Mouse (Mus musculus) neural tube, embryonic 12.5 days (tissue): ENCODE data around the gene Dpp8. TPM values are rescaled to one million over a fixed set of nuclear protein-coding genes. Genes with fewer than 3 reads are reported as not detected.
A peak's percentile ranks its signal among the peaks of the same experiment; 100 is the strongest.
"Not testable (repeated sequence)": the region's sequence is repeated elsewhere in the genome, so short reads cannot be mapped to it uniquely, and the experiment has no call there.

Experiments used
- ATAC-seq: fragments of 200-750 bp; cut with Nextera tagmentation; 2 replicates; pipeline ENCODE4 v1.8.0; 2017; ENCODE audit warnings: low read depth, mild to moderate bottlenecking, moderate TSS enrichment, moderate library complexity; ENCODE audit not compliant: low FRiP score
- H3K27ac ChIP-seq: fragments of 300-500 bp; sonication (generic); 2 replicates; pipeline ENCODE4 v1.5.1; 2016
- H3K27me3 ChIP-seq: fragments of 300-500 bp; sonication (generic); replicated peaks from 2 replicates; pipeline ENCODE4 v1.6.1; 2016; ENCODE audit warnings: mild to moderate bottlenecking
- H3K36me3 ChIP-seq: fragments of 300-500 bp; sonication (generic); 2 replicates; pipeline ENCODE4 v1.6.1; 2016; ENCODE audit warnings: mild to moderate bottlenecking
- H3K4me1 ChIP-seq: fragments of 300-500 bp; sonication (generic); 2 replicates; pipeline ENCODE4 v1.6.1; 2016
- H3K4me2 ChIP-seq: fragments of 300-500 bp; sonication (generic); replicated peaks from 2 replicates; pipeline ENCODE4 v1.6.1; 2016; ENCODE audit warnings: mild to moderate bottlenecking
- H3K4me3 ChIP-seq: fragments of 300-500 bp; sonication (generic); 2 replicates; pipeline ENCODE4 v1.5.1; 2016
- H3K9ac ChIP-seq: fragments of 300-500 bp; sonication (generic); 2 replicates; pipeline ENCODE4 v1.6.1; 2016; ENCODE audit warnings: mild to moderate bottlenecking
- H3K9me3 ChIP-seq: fragments of 300-500 bp; sonication (generic); 2 replicates; pipeline ENCODE4 v1.6.1; 2016; ENCODE audit warnings: mild to moderate bottlenecking
- WGBS: fragments of 180-500 bp; shearing (Covaris S2); methylation state at CpG from one replicate; pipeline ENCODE4 v1.1.7; 2016; 5-methylcytosine and 5-hydroxymethylcytosine counted together
- polyA plus RNA-seq: library from polyadenylated mRNA; unstranded; fragments of >200 nt; fragmentation: Nextera tagmentation; extraction: Ambion mirVana; gene quantifications from 2 replicates; pipeline ENCODE4 v1.2.1, GENCODE M21; 2016

Gene Dpp8
- polyA plus RNA-seq, 1 experiment from 2014 or later = 53.5 TPM

DNA sequence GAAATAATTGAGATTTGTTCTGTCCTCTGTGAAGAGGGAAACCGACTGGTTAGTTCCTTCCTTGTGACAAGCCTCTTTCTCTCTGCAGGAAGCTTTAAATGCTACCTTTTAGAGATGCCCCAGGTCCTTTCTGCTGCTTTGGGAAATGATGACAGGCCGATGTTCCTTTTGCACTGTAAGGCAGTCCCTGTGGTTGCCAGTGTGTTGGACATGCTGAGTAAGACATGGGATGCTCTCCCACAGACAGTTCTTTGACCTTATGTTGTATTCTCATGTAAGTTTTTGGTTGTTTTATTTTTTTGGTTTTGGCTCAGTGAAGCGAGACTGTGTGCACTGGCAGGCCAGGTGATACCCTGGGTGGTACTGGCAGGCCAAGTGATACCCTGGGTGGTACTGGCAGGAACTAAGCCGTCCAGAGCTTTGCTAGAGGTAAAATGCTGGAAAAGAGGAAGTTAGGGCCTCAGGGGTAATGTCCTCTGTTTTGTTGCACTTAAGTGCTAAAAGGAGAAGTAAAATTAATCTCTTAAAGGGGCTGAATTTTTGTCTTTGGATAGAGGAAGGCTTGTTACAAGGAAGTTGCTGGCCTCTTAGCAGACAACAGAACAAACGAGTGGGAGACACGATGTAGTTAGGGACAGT lies 42.8 kb downstream of the Dpp8 start:
- Histone ChIP-seq H3K27me3 (no peaks in the 10 kb centered on the region), H3K9me3 (no peaks in the 10 kb centered on the region), H3K27ac (no peak overlapping the region), H3K4me1 (no peaks in the 10 kb centered on the region), H3K4me3 (no peak overlapping the region), H3K9ac (no peak overlapping the region), H3K36me3 (peaks cover 62% of the 10 kb centered on the region), H3K4me2 (no peak overlapping the region)
- WGBS = 91% methylated on average over 6 of the region's 6 CpGs
- ATAC-seq = no peak

GRCm38 (mm10) chr9:65077536-65077935 lies 45.3 kb downstream of the Dpp8 start:
- ATAC-seq = no peak
- Histone ChIP-seq H3K27ac (no peak overlapping the region), H3K4me2 (no peak overlapping the region), H3K9ac (no peak overlapping the region), H3K27me3 (no peaks in the 10 kb centered on the region), H3K36me3 (peaks cover 66% of the 10 kb centered on the region), H3K9me3 (no peaks in the 10 kb centered on the region), H3K4me1 (no peaks in the 10 kb centered on the region), H3K4me3 (no peak overlapping the region)
- 91% methylated on average over 5 of the region's 5 CpGs for WGBS

- WGBS = 91% methylated on average over 2 of the region's 2 CpGs
- H3K9ac ChIP-seq, H3K9me3 ChIP-seq, H3K27me3 ChIP-seq, H3K4me3 ChIP-seq, ATAC-seq, H3K27ac ChIP-seq, H3K4me1 ChIP-seq, H3K4me2 ChIP-seq: not testable (repeated sequence)
- peaks cover 69% of the 10 kb centered on the region for H3K36me3 ChIP-seq
These were observed 47.9 kb downstream of the Dpp8 start for GRCm38 (mm10) chr9:65080141-65080540.

GRCm38 (mm10) chr9:65083075-65083765 lies 51.0 kb downstream of the Dpp8 start:
- ATAC-seq = no peak
- no peak overlapping the region for H3K27ac ChIP-seq
- H3K4me3 ChIP-seq = no peak overlapping the region
- H3K27me3 ChIP-seq = no peaks in the 10 kb centered on the region
- no peak overlapping the region for H3K9ac ChIP-seq
- no peaks in the 10 kb centered on the region for H3K9me3 ChIP-seq
- H3K36me3 ChIP-seq = peaks cover 55% of the 10 kb centered on the region
- 93% methylated on average over 18 of the region's 18 CpGs for WGBS
- H3K4me2 ChIP-seq = no peak overlapping the region
- H3K4me1 ChIP-seq = no peaks in the 10 kb centered on the region

GRCm38 (mm10) chr9:65084198-65084807 lies 52.1 kb downstream of the Dpp8 start:
- H3K27me3 ChIP-seq = no peaks in the 10 kb centered on the region
- no peaks in the 10 kb centered on the region for H3K9me3 ChIP-seq
- WGBS = 87% methylated on average over 7 of the region's 7 CpGs
- H3K4me1 ChIP-seq = no peaks in the 10 kb centered on the region
- H3K27ac ChIP-seq = no peak overlapping the region
- H3K4me3 ChIP-seq = no peak overlapping the region
- H3K36me3 ChIP-seq = peaks cover 44% of the 10 kb centered on the region
- H3K4me2 ChIP-seq = no peak overlapping the region
- H3K9ac ChIP-seq = no peak overlapping the region
- ATAC-seq = no peak

DNA sequence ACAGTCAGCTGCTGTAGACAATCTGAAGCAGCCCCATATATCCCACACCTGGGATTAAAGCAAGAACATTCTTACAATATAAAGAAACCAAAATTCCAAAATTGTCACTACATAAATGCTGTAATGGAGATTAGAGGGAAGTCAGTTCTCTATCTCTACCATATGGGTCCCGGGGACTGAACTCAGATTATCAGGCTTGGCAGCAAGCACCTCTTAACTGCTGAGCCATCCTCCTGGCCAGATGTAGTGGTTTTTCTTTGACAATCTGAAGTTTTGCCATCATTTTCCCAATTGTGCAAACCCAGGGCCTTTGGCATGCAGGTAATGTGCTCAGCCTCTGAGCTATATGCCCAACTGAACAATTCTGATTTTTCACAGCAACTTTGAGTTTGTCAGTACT lies 53.1 kb downstream of the Dpp8 start:
- Histone ChIP-seq H3K27me3 (no peaks in the 10 kb centered on the region), H3K9me3 (no peaks in the 10 kb centered on the region), H3K4me2 (no peak overlapping the region), H3K27ac (no peak overlapping the region), H3K4me3 (no peak overlapping the region), H3K4me1 (0 out of 2 replicates have a peak, but pooled peaks cover 4% of the 10 kb centered on the region), H3K36me3 (peaks cover 35% of the 10 kb centered on the region), H3K9ac (no peak overlapping the region)
- ATAC-seq = no peak
- 92% methylated on average over 1 of the region's 1 CpGs for WGBS

DNA sequence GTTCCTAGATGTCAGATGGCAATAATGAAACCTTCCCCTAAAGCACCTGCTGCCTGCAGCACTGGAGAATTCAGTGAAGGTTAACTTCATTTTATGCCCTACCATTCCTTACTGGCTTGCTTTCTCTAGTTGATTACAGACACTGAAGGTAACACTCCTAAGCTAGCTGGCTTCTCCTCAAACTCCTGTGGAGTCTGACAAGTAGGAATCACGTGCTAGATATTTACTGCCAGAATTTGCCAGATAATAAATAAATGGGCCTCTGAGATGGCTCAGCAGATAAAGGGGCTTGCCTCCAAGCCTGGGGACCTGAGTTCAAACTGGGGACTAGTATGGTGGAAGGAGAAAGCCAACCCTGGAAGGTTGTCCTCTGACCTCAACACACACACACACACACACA lies 54.6 kb downstream of the Dpp8 start:
- ATAC-seq = no peak

GRCm38 (mm10) chr9:65087490-65087889 lies 55.3 kb downstream of the Dpp8 start:
- Histone ChIP-seq H3K4me3 (no peak overlapping the region), H3K4me1 (0 out of 2 replicates have a peak, but pooled peaks cover 5% of the 10 kb centered on the region), H3K27ac (no peak overlapping the region), H3K9me3 (no peaks in the 10 kb centered on the region), H3K9ac (no peak overlapping the region), H3K36me3 (peaks cover 20% of the 10 kb centered on the region), H3K4me2 (no peak overlapping the region), H3K27me3 (no peaks in the 10 kb centered on the region)
- ATAC-seq = no peak
- WGBS = 66% methylated on average over 5 of the region's 5 CpGs

More for the DNA sequence above, 54.6 kb downstream of the Dpp8 start:
- WGBS = 66% methylated on average over 1 of the region's 1 CpGs
- Histone ChIP-seq H3K4me2 (no peak overlapping the region), H3K27me3 (no peaks in the 10 kb centered on the region), H3K27ac (no peak overlapping the region), H3K36me3 (peaks cover 25% of the 10 kb centered on the region), H3K9me3 (no peaks in the 10 kb centered on the region), H3K9ac (no peak overlapping the region), H3K4me3 (no peak overlapping the region), H3K4me1 (0 out of 2 replicates have a peak, but pooled peaks cover 5% of the 10 kb centered on the region)

DNA sequence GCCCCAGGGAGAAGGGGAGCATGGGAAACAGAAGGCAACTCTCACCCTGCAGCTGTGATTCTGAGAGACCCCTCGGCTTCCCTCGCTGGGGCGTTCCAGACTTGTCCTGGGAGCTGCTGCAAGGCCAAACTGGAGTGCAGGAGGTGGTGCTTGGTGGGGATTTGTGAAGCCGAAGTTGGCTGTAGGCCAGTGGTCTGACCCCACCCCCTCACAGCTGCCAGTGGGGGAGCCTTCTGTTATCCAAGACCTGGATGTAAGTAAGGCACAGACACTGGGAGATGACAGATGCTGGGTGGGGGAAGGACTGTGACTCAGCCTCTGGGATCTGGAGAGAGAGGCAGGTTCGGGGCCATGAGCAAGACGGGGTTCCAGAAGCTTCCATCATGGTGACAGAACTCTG lies 62.0 kb downstream of the Dpp8 start:
- no peaks in the 10 kb centered on the region for H3K36me3 ChIP-seq
- no peak for ATAC-seq
- H3K4me3 ChIP-seq = no peak overlapping the region
- H3K4me2 ChIP-seq = no peak overlapping the region
- H3K27ac ChIP-seq = no peak overlapping the region
- no peaks in the 10 kb centered on the region for H3K9me3 ChIP-seq
- H3K27me3 ChIP-seq = no peaks in the 10 kb centered on the region
- 48% methylated on average over 6 of the region's 6 CpGs for WGBS
- peaks cover 12% of the 10 kb centered on the region; the same call in 1 of the 2 replicates for H3K4me1 ChIP-seq
- H3K9ac ChIP-seq = no peak overlapping the region

- 0 out of 2 replicates have a peak, but pooled peaks cover 4% of the 10 kb centered on the region for H3K27me3 ChIP-seq
- peak within 1 kb of the TSS; percentile 100 for H3K4me2 ChIP-seq
- H3K36me3 ChIP-seq = no peaks in the 10 kb centered on the region
- H3K9me3 ChIP-seq = 0 out of 2 replicates have a peak, but pooled peaks cover 7% of the 10 kb centered on the region
- WGBS = 1% methylated on average over 72 of the region's 76 CpGs
- ATAC-seq = no peak
- peak within 1 kb of the TSS; percentile 78 for H3K4me3 ChIP-seq
- H3K4me1 ChIP-seq = peaks cover 24% of the 10 kb centered on the region
- H3K27ac ChIP-seq = peak within 1 kb of the TSS; percentile 26; the same call in 1 of the 2 replicates
- peak within 1 kb of the TSS; percentile 85 for H3K9ac ChIP-seq
These were observed 68.9 kb downstream of the Dpp8 start, which contains the start of gene Igdcc4 for GRCm38 (mm10) chr9:65100991-65101685. Gene Igdcc4 (plus strand): TSS chr9:65101486.

- Histone ChIP-seq H3K9me3 (0 out of 2 replicates have a peak, but pooled peaks cover 7% of the 10 kb centered on the region), H3K27me3 (0 out of 2 replicates have a peak, but pooled peaks cover 4% of the 10 kb centered on the region), H3K9ac (peak overlapping the region; percentile 85), H3K36me3 (no peaks in the 10 kb centered on the region), H3K4me1 (peaks cover 25% of the 10 kb centered on the region), H3K4me3 (peak overlapping the region; percentile 78), H3K27ac (peak overlapping the region; percentile 26; the same call in 1 of the 2 replicates), H3K4me2 (peak overlapping the region; percentile 100)
- peak; percentile 77 for ATAC-seq
- WGBS = under 1% methylated on average over 39 of the region's 39 CpGs
These were observed 69.6 kb downstream of the Dpp8 start for GRCm38 (mm10) chr9:65101686-65102376.
